Mouse (Mus musculus) MEL (cell line): ENCODE measurements around the gene Cbfa2t2.

Experiments used
- CTCF ChIP-seq, 3 experiments: IDR thresholded peaks in 2 of 3; conservative IDR thresholded peaks in 1 of 3; 2 replicates each; pipeline ENCODE4 v1.5.1; 2011 to 2012; ENCODE audit warnings: low read length in 3 of 3, low read depth in 2 of 3, mild to moderate bottlenecking in 2 of 3, improper control_type of control experiment in 1 of 3, inconsistent platforms in 1 of 3, mixed read lengths in 1 of 3, moderate library complexity in 1 of 3; ENCODE audit not compliant: control insufficient read depth in 1 of 3, insufficient read depth in 1 of 3, poor library complexity in 1 of 3, severe bottlenecking in 1 of 3
- ELF1 ChIP-seq: IDR thresholded peaks from 2 replicates; pipeline ENCODE4 v1.6.1; 2014; ENCODE audit warnings: low read depth, mild to moderate bottlenecking, inconsistent platforms, low read length, improper control_type of control experiment, moderate library complexity
- EP300 ChIP-seq, 2 experiments: IDR thresholded peaks; 2 replicates each; pipeline ENCODE4 v1.6.1; 2011; ENCODE audit warnings: improper control_type of control experiment in 2 of 2, low read length in 2 of 2, low read depth in 1 of 2, mild to moderate bottlenecking in 1 of 2
- GATA1 ChIP-seq: IDR thresholded peaks from 2 replicates; pipeline ENCODE4 v1.6.1; 2011; ENCODE audit warnings: low read depth, low read length, improper control_type of control experiment
- HCFC1 ChIP-seq: IDR thresholded peaks from 2 replicates; pipeline ENCODE4 v1.6.1; 2012; ENCODE audit warnings: low read depth, mild to moderate bottlenecking, inconsistent platforms, low read length, improper control_type of control experiment, moderate library complexity
- MAX ChIP-seq: IDR thresholded peaks from 2 replicates; pipeline ENCODE4 v1.6.1; 2011; ENCODE audit warnings: low read length, improper control_type of control experiment
- MYC ChIP-seq: IDR thresholded peaks from 2 replicates; pipeline ENCODE4 v1.6.1; 2011; ENCODE audit warnings: low read depth, mild to moderate bottlenecking, low read length, improper control_type of control experiment, moderate library complexity
- NELFE ChIP-seq: IDR thresholded peaks from 2 replicates; pipeline ENCODE4 v1.6.1; 2011; ENCODE audit warnings: low read depth, low read length, improper control_type of control experiment
- POLR2A ChIP-seq, 2 experiments: IDR thresholded peaks; 2 replicates each; pipeline ENCODE4 v1.6.1; 2011 to 2012; ENCODE audit warnings: low read length in 2 of 2, mild to moderate bottlenecking in 2 of 2, control low read depth in 1 of 2, improper control_type of control experiment in 1 of 2, low read depth in 1 of 2, moderate library complexity in 1 of 2; ENCODE audit not compliant: control insufficient read depth in 1 of 2, insufficient read depth in 1 of 2, poor library complexity in 1 of 2
- SMC3 ChIP-seq: IDR thresholded peaks from 2 replicates; pipeline ENCODE4 v1.6.1; 2011; ENCODE audit warnings: low read depth, low read length, improper control_type of control experiment
- TAL1 ChIP-seq: IDR thresholded peaks from 2 replicates; pipeline ENCODE4 v1.6.1; 2012; ENCODE audit warnings: mild to moderate bottlenecking, inconsistent platforms, low read length, moderate library complexity, mixed read lengths
- TBP ChIP-seq: IDR thresholded peaks from 2 replicates; pipeline ENCODE4 v1.8.0; 2011; ENCODE audit warnings: low read depth, low read length, improper control_type of control experiment
- ZC3H11A ChIP-seq: IDR thresholded peaks from 2 replicates; pipeline ENCODE4 v1.6.1; 2012; ENCODE audit warnings: low read depth, mild to moderate bottlenecking, inconsistent platforms, low read length, improper control_type of control experiment
- ZMIZ1 ChIP-seq: IDR thresholded peaks from 2 replicates; pipeline ENCODE4 v1.6.1; 2012; ENCODE audit warnings: low read depth, mild to moderate bottlenecking, inconsistent platforms, low read length, improper control_type of control experiment, moderate library complexity

DNA sequence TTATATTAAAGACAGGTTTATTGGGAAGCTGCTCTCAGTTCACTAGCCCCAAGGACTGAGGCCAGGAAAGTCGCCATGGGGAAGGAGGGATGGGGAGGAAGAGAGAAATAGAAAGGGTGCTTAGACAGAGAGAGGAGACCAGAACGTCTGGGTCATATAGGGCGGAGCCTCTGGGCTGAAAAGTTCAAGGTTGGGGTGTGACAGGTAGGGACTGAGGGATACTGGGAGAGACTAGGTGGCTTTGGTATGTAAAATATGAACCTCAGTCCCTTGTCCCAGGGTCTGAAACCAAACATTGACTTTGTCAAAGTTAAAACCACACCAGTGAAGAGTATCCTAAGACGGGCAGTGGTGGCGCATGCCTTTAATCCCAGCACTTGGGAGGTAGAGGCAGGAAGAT is 30.9 kb downstream of the Cbfa2t2 start:
- TF ChIP-seq CTCF (IDR thresholded peaks at IDR 0.05 in 2 of 3, conservative IDR thresholded peaks at IDR 0.05 in 1 of 3; ENCODE audit: control insufficient read depth in 1 of 3, insufficient read depth in 1 of 3, low read depth in 2 of 3, low read length in 3 of 3, poor library complexity in 1 of 3, severe bottlenecking in 1 of 3) (no peak), HCFC1 (no peak), GATA1 (no peak), POLR2A (IDR thresholded peaks at IDR 0.05; ENCODE audit: control insufficient read depth in 1 of 2, insufficient read depth in 1 of 2, low read depth in 1 of 2, low read length in 2 of 2, poor library complexity in 1 of 2) (no peak), NELFE (no peak), TAL1 (no peak), MAX (no peak), SMC3 (no peak), TBP (no peak), MYC (no peak), EP300 (IDR thresholded peaks at IDR 0.05; ENCODE audit: low read depth in 1 of 2, low read length in 2 of 2) (no peak), ZMIZ1 (no peak), ELF1 (no peak), ZC3H11A (no peak)
